Mouse (Mus musculus) embryo, embryonic 11.5 days (tissue): ENCODE data around the gene Rab15.
"Not testable (repeated sequence)": the region's sequence is repeated elsewhere in the genome, so short reads cannot be mapped to it uniquely, and the experiment has no call there.

Experiments
- DNase-seq: peaks from one replicate; pipeline ENCODE4 v3.0.0-alpha.2; 2012; ENCODE audit warnings: low read depth, low spot score

Gene Rab15

DNA sequence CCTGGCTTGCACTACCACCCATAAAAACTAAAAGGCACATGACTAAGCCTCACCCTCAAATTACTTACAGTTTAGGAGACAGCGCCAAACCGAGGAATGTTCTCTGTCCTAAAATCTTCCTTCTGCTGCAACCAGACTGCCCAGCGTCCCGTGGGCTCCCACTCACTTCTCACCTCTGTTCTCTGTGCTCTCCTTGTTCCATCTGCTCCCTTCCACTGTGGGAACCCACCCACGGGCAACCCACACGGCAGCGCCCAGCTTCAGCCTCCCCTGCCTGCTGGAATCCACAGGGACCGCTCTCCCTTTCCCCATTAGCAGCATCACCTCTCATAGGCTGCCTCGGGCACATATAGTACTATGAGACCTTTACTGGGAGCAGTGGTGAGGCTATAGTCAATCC is 3.8 kb downstream of the Rab15 start:
- no peak for DNase-seq

DNA sequence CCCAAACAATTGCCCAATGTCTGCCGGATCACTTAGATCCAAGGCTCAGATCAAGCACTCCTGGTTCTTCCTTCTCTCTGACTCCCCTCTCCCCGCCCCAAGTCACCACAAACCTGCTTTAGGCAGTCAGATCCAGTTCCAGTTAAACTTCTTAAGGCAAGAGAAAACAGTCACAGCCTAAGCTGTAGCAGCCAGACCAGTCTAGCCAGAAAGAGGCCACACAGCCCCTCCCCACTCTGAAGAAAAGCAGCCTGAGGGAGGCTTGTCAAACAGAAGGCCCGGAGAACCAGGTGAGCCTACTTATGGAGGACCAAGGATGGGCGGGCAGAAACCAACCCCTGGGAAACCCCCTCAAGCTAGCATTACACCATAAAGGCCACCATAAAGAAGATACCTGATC is 4.6 kb downstream of the Rab15 start:
- no peak for DNase-seq

- no peak for DNase-seq
Measured at GRCm38 (mm10) chr12:76817176-76817575, 5.5 kb downstream of the Rab15 start.

GRCm38 (mm10) chr12:76816720-76817119 is 6.0 kb downstream of the Rab15 start:
- no peak for DNase-seq

GRCm38 (mm10) chr12:76814120-76814519 is 8.6 kb downstream of the Rab15 start:
- DNase-seq, result no peak

- DNase-seq, result no peak
Measured at GRCm38 (mm10) chr12:76813543-76813942, 9.2 kb downstream of the Rab15 start.

DNA sequence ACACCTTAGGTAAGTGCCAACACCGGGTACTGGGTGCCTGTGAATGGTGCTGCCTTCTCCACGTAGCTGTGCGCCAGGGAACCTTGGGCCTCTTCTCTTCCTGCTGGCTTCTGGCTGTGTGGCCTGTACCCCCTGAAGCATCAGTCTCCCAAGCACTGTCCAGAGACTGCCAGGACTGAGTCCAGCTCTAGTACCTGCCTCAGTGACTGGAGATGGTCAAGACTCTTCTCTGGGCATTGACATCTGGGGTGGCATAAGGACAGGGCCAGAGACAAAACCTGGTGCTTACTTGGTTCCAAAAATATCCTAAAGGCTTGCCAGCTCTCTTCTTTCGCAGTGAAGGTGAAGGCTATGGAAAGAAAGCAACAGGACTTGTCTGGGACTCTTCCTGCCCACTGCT is 11.7 kb downstream of the Rab15 start:
- DNase-seq, result no peak

- DNase-seq, result no peak
Measured at GRCm38 (mm10) chr12:76810491-76810890, 12.2 kb downstream of the Rab15 start.

GRCm38 (mm10) chr12:76807796-76808195 is 14.9 kb downstream of the Rab15 start:
- DNase-seq, result no peak

DNA sequence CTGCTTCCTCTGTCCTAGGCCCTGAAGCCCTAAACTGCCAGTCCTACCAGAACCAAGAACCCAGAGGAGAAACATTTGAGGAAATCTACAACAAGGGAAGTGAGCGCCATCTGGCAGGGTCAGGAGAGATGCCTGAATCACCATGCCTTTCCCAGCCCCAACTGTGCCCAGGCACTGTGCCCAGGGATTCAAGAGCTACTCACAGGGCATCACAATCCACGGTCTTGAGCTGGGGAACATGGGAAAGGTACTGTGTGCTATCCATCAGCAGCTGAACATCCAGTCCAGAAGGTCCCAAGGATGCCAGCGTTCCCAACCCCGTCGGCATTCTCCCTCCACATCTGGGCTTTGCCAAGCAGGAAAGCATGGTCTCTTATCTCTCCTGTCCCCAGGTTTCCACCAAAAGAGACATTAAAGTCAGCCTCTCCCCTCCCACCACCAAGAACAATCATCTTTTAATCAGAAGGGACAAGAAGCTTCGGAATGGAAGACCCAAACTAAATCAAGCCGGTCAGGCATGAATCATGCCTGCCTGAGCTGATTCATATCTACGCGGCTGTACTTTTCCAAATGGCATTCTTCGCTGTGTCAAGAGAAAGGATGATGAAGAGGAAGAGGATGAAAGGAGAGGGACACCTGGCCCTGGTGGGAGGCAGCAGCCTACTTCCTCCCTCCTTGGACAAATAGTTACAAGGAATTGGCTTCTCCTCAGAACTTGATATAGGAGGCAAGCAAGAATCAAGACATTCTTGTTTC is 17.5 kb downstream of the Rab15 start:
- DNase-seq, result no peak

DNA sequence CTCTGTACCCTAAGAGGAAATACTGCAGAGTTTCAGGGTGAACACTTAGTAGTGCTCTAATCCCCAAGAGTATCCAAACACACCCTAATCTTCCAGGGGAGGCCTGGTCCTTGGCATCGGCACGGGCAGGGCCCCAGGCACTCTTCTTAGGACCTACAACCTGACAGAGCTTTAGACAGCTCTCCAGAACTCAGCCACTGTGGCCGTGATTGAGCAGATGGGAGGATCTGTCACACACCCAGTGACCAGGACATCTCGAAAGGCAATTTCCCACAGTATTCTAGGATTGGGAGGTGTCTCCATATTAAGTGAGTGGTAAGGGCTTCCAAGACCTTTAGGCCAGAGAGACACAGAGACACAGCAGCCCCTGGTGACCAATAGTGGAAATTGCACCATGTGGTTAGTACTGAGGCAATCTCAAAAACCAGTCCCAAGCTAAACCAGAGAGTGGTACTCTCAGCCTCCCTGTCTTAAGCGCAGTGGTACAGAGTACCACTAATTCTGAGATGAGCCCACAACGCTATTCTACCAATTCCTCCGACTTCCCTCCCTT is 18.9 kb downstream of the Rab15 start:
- peak; percentile 32 for DNase-seq

DNA sequence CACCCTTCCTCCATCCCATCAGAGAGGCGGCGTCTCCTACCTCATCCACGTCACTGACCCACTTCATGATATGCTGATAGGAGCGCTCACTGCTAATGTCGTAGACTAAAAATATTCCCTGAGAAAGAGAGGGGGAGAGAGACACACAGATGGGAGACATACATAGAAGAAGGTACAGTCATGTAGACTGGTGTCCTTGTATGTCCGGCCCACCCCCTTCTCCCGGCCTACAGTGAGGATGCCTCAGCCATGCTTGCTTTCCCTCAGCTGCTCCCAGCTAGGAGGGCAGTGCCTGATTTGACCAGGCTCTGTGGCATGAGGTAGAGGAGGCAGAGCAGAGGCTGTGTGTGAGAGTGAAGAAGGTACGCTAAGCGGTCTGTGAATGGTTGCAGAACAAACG is 19.7 kb downstream of the Rab15 start:
- no peak for DNase-seq

GRCm38 (mm10) chr12:76798008-76798720 is 24.5 kb downstream of the Rab15 start:
- no peak for DNase-seq

GRCm38 (mm10) chr12:76796938-76797539 is 25.7 kb downstream of the Rab15 start:
- no peak for DNase-seq

DNA sequence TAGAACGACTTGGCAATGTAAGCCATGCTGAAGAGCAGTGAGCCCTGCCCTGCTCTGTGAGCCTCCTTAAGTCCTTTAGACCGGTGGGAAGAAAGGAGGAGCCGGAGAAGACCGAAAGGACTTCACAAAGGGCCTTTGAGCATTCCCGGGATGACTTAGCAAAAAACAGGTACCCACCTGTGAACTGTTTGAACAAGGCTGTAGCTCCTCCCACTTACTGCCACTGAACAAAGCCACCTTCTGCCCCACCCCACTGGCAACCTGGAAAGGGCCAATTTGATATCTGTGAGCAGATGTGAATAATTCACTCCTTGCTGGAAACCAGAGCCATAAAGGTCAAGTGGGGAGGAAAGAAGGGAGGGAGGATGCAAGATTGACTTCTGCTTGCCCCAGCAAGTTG is 27.4 kb downstream of the Rab15 start, which contains the start of gene Gpx2:
Gene Gpx2, minus strand, starts transcription at position 205 of the 400 bp plus-strand sequence.
- no peak for DNase-seq

DNA sequence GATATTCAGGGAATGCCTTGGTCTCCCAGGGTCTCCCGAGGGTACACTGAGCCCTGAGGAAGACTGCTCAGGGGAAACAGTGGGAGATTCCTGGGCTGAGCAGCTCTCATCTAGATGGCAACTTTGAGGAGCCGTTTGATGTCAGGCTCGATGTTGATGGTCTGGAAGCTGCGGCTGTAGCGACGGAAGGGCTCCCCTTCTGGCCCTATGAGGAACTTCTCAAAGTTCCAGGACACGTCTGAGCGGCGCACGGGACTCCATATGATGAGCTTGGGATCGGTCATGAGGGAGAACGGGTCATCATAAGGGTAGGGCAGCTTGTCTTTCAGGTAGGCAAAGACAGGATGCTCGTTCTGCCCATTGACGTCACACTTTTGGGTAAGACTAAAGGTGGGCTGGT is 30.2 kb downstream of the Rab15 start:
- not testable (repeated sequence) for DNase-seq

- DNase-seq, result no peak
Measured at GRCm38 (mm10) chr12:76790446-76791084, 32.1 kb downstream of the Rab15 start.

DNA sequence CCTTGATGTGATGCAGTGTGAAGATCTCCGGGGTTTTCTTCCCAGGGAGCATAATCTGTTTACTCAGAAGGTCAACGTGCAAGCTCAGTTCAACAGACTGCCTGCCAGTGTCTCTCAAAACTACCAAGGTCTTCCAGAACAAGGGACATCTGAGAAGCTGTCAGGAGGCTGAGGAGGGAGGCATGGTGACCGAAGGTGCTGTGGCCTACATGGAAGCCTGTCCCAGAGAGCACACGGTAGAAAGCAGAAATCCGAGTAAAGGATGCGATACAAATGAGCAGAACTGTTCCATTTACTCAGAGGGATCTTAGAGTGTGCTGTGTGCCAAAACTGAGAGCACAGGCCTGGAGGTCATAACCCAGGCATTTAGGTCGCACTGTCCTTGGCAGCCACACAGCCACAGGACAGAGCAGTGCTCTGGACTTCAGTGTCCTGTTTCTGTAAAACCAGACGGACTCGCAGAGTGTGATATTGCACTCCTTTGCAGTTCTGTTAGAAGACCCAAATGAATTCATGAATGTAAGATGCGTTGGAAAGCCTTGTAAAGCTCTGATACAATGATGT is 38.6 kb downstream of the Rab15 start:
- DNase-seq, result no peak

GRCm38 (mm10) chr12:76780639-76781468 is 41.9 kb downstream of the Rab15 start:
- DNase-seq, result no peak

- no peak for DNase-seq
Measured at GRCm38 (mm10) chr12:76779951-76780350, 42.8 kb downstream of the Rab15 start.
